Mouse (Mus musculus): ENCODE results near the gene Cpsf4l.

Cpsf4l gene

DNA sequence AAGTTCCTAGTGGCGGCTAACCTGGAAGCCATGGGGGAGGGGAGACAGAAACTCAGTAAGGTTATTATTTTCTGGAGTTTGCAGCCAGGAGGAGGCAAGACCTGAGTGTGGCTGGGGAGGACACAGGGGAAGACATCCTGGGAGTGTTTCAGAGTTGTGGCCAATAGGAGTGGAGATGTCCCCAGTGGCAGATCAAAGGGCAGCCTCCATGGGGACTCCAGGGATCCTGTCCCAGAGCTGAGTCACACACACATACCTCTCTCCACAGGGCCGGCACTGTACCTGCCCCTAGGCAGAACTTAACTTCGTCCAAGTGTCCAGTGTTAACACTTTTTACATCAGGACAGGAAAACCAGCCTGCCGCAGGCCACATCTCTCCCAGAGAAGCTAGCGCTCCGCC is 25.3 kb upstream of the Cpsf4l start:
- no peak for DNase-seq (ENCODE audit: low spot score in 2 of 2)

DNA sequence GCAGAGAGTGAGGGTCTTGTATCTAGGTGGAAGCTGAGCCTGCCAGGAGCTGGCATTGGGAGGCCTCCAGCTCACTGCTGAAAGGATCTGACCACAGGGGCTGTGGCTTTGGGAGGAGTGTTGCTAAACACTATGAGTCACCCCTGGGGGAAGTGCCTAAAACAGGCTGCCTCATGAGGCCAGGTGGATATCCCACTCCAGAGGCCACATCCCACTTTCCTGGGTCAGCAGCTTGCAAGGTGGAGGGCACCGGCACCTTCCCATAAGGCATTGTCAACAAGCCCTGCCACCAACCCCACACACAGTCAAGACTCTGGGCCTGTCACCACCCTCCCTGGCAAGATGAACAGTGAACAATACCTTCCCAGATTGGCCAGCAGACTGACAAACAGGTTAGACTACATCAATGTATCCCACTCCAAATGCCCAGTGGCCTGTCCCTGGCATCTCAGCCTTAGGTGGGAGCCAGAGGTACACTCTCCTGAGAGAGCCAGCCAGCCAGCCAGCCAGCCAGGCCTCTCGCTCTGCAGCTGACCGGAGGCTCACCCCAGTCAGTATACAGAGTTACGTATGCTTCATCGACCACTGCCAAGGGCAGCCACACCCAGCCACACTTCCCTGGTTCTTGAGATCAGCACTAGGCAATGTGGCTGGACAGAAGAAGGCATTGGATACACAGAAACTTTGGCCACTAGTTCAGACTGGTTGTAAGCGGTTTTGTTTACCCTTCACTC is 24.0 kb upstream of the Cpsf4l start:
- no peak for DNase-seq (ENCODE audit: low spot score in 2 of 2)

- no peak for DNase-seq (ENCODE audit: low spot score in 2 of 2)
Measured at GRCm38 (mm10) chr11:113731945-113732612, 22.3 kb upstream of the Cpsf4l start.

DNA sequence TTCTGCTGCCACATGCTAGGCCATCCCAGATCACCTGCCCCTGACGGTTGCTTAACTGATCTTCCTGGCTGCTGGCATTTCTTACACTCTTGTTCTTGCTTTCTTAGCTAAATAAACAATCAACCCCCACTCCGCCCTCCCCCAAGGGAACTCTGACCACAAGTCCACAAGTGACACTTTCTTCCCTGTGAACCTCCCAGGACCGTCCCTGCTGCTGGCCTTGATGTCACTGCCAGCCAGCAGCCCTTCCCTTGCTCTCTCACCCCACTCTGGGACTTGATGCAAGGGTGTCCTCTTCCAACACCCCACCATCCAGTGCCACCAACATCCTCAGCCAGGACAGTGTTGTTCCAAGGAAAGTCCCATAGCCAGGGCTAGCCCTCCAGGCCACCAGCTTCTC is 21.1 kb upstream of the Cpsf4l start:
- no peak for DNase-seq (ENCODE audit: low spot score in 2 of 2)

DNA sequence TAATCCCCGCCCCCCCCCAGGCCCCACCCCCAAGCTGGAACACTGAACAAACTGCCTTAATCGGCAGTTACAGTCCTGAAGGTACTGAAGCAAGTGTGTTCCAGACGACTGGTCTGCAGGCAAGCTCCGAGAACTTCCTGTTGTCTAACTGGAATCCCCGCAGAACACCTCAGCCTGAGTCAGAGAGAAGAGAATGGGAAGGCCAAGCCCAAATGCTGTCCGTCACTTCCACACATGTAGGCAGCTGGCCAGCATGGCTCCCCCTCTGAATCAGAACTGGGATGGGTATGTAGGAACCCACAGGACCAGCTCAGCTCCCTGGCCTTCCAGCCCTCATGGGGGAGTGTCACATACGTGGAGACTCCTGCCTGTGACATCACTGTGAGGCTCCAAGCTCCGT is 20.1 kb upstream of the Cpsf4l start:
- no peak for DNase-seq (ENCODE audit: low spot score in 2 of 2)

DNA sequence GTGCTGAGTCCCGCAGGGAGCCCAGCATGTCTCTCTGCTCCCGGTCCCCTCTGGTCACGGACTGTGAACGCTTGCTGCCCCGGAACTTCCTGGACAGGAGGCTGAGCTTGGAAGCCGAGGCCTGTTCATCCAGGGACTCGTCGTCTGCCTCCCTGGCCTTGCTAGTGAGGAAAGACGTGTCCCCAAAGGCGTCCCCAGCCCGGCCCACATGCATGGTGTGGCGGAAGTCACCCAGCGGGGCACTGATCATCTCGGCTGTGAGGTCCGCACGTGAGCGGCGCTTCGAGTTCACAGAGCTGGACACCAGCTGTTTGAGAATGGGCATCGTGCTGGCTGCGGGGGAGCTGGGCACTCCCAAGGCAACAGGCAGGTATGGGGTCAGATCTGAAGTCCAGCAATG is 19.4 kb upstream of the Cpsf4l start:
- DNase-seq (ENCODE audit: low spot score in 2 of 2): no peak

DNA sequence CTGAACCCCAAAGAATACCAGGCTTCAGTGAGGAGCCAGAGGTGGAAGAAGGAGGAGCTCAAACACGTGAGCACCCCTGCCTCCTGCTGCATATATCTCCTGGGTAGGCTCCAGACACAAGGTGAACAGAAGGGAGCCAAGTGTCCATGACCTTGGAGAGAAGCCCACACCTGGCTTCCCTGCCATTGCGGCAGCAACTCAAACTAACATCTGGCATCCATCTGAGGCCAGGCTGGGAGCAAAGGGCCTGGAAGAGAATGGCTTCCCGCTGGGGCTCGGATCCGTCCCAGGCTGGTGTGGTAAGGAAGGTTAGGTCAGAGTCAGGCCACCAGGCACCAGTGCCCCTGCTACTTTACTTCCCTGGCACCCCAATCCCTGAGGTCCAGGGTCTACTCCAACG is 18.2 kb upstream of the Cpsf4l start:
- no peak for DNase-seq (ENCODE audit: low spot score in 2 of 2)

DNA sequence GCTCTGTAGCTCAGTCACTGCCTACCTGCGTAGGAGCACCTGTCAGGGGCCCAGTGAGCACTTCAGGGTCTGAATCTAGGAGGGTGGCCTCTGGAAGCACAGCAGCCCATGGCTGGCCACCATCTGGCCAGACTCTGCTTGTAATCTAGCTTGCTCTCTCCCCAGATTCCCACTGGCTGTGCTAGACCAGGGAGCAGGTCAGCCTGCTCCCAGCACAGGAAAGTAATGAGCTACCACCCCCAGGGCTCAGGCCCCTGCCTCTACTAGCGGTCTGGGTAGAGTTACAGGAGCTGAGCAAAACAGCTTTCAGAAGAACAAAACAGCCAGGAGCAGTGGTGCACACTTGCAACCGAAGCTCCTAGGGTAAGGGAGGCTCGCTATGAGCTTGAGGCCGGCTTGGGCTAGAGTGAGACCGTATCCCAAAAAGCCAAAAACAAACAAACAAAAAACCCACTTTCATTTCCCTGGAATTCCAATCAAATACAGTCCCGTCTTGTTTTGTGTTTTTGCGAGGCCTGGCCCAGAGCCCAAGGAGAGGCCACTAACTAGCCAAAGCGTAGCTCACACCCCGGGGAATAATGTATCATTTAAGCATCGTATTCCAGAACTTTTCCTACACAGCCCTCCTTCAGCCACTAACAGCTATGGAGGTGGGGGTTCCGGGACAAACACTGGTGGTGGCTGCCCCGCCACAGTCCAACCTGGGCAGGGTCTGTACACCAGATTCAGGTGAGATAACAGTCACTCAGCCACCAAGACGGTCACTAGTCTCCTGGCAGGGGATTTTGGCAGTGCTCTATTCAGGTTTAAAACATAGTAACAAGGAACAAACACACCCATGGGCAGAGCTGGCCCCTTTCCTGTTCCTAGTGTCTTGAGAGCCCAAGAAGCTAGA is 17.4 kb upstream of the Cpsf4l start:
- DNase-seq (ENCODE audit: low spot score in 2 of 2): no peak

DNA sequence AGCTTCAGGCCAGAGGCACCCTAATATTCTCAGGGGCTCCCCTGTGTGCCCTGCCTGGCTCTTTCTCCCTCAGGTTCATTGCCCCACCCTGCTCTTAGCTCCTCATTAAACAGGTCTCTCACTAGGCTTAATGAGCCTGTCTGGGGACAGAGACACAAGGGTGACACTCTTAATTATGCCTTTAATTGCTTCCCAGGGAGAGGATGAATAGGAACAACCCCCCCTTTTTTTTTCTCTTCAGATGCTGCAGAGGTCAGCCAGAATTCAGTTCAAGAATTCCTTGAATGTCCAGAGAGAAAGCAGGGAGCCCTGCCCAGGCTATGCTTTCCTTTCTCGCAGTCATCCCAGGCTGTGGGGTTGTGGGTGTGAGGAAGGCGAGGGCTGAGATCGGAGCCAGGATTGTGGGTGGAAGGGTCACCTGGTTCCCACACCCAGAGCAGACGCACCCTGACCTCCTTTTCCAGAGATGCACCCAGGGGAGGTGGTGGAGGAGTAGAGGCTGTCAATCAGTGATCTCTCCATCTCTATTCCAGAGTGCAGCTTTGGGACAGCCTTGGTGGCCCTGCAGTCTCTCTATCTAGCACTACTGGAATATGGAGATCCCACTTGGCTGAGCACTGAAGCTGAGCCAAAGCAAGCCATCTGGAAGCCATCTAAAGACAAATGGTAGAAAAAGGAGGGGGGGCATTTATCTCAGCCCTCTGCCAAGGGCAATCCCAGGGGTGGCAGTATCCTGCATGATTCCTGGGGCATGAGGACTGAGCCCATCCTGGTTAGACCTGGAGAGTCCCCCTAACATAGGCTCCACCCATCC is 15.6 kb upstream of the Cpsf4l start:
- DNase-seq (ENCODE audit: low spot score in 2 of 2): no peak

GRCm38 (mm10) chr11:113722405-113723090 is 12.7 kb upstream of the Cpsf4l start:
- DNase-seq (ENCODE audit: low spot score in 2 of 2): no peak

- no peak for DNase-seq (ENCODE audit: low spot score in 2 of 2)
Measured at GRCm38 (mm10) chr11:113717767-113718424, 8.1 kb upstream of the Cpsf4l start.

- DNase-seq (ENCODE audit: low spot score in 2 of 2): no peak
Measured at GRCm38 (mm10) chr11:113716132-113716531, 6.3 kb upstream of the Cpsf4l start.

- no peak for DNase-seq (ENCODE audit: low spot score in 2 of 2)
Measured at GRCm38 (mm10) chr11:113715078-113715674, 5.4 kb upstream of the Cpsf4l start.

GRCm38 (mm10) chr11:113711061-113711460 is 1.2 kb upstream of the Cpsf4l start:
- DNase-seq (ENCODE audit: low spot score in 2 of 2): no peak

- DNase-seq (ENCODE audit: low spot score in 2 of 2): no peak
Measured at GRCm38 (mm10) chr11:113710257-113710777, 500 bp upstream of the Cpsf4l start.

DNA sequence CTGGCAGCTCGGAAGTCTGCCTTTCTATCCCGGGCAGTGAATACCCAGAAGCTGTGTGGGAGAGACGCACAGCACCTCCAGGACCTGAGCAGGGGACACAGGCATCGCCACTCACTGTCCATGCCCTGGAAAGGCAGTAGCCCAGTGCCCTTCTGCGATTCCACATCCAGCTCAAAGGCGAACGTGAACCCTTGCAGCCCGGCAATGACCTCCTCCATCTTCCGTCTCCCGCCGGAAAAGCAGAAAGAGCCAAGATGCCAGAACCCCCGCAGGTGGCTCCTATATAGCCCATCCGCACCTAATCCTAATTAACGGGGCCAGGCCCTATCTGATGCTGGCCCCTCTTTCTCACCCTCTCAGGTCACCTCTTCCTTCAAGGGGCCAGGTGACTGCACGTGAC is 545 bp downstream of the Cpsf4l start:
- no peak for DNase-seq (ENCODE audit: low spot score in 2 of 2)

DNA sequence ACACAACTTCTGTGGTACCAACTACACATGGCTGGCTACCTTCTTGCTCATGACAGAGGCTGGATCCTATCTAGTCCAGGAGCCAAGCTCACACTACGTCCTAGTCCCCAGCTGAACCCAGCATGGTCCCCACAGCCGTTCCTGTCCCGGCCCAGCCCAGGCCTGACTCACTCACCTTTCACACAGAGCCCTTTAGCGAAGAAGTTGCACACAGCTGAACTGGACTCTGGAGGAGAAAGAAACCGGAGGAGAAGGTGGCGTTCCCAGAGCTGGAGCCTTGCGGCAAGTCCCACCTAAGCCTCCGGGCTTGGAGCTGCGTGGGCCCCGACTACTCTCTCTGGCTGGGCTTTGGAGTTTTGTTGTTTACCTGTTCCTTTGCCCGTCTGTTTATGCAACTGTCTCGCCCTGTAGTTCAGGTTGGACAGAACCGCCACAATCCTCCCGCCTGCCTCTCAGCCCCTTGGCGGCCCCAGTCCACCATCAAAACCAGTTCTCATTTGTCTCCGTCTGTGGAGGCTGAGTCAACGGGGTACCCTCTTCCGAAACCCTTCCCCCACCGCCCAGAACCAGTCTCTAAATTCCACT is 1.1 kb downstream of the Cpsf4l start:
- no peak for DNase-seq (ENCODE audit: low spot score in 2 of 2)

- DNase-seq (ENCODE audit: low spot score in 2 of 2): no peak
Measured at GRCm38 (mm10) chr11:113705966-113706652, 3.7 kb downstream of the Cpsf4l start.

- DNase-seq (ENCODE audit: low spot score in 2 of 2): peak; percentile 79 to 87
Measured at GRCm38 (mm10) chr11:113703758-113704157, 6.1 kb downstream of the Cpsf4l start.

Measured in frontal cortex, postnatal 36 days (tissue).